Mouse (Mus musculus): ENCODE measurements at regions not wholly inside any gene's neighbourhood (a gene's known extent, or its start where the extent isn't known, plus 50 kb on each side); places are given as distances from the start of the nearest gene placed in this dataset.

DNA sequence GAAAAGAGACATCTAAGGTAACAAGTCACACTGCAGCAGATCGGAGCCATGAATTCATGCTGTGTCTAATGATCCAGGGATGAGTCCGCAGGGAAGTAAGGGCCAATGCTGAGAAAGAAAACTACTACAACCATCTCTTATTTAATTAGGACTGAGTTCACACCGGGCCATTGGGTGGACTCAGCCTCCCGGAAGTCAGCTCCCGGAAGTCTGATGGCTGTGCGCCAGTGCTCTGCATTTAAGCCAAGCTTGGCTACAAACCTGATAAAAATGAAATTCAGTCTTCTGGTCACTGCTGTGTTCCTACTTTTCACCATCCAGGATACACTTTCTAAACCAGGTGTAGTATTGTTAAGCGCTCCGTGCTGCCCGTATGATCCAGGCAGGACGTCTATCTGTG lies 62.8 kb upstream of the Adtrp start:
- Histone ChIP-seq H3K9me3 (replicated peaks; ENCODE audit: low read length) (peaks cover 2% of the 10 kb centered on the region), H3K79me2 (replicated peaks; ENCODE audit: control insufficient read depth, extremely low read depth, insufficient read depth, poor library complexity, severe bottlenecking) (no peaks in the 10 kb centered on the region), H3K4me1 (ENCODE audit: control insufficient read depth in 1 of 2, insufficient read depth in 2 of 2) (peaks cover 4 to 42% of the 10 kb centered on the region in 2 experiments), H3K9ac (ENCODE audit: insufficient read depth, low read depth) (no peak overlapping the region), H3K4me2 (ENCODE audit: insufficient read depth, low read depth, poor library complexity, severe bottlenecking) (no peak overlapping the region), H3K36me3 (replicated peaks in 1 of 2; ENCODE audit: control insufficient read depth in 1 of 2, insufficient read depth in 1 of 2, low read length in 1 of 2) (peaks cover 0 to 6% of the 10 kb centered on the region in 2 experiments), H3K27ac (ENCODE audit: insufficient read depth, low read depth) (no peak overlapping the region), H3K4me3 (replicated peaks in 1 of 3; ENCODE audit: low read depth in 2 of 3, low read length in 2 of 3, poor library complexity in 1 of 3) (no peak overlapping the region), H3K27me3 (replicated peaks) (no peaks in the 10 kb centered on the region)
- dilution Hi-C loops (cut with MboI; ENCODE audit: extremely low pct_ligation_motif_present, extremely low pct_unique_long_range_greater_than_20kb, low sequenced_read_pairs) (no loop called here), in situ Hi-C loops (cut with MboI; ENCODE audit: low pct_ligation_motif_present, low pct_unique_long_range_greater_than_20kb, low sequenced_read_pairs) (loop anchor here (10.0 kb wide), 1 partner anchor 135 kb away; no protein-coding TSS in a partner anchor)
- DNase-seq (ENCODE audit: extremely low read depth), result no peak
- TF ChIP-seq NELFE (IDR thresholded peaks at IDR 0.05; ENCODE audit: low read depth, low read length) (no peak), ELF1 (IDR thresholded peaks at IDR 0.05; ENCODE audit: low read depth, low read length) (no peak), CHD1 (IDR thresholded peaks at IDR 0.05; ENCODE audit: low read depth, low read length) (no peak), CHD2 (IDR thresholded peaks at IDR 0.05; ENCODE audit: low read length) (no peak), ZC3H11A (IDR thresholded peaks at IDR 0.05; ENCODE audit: low read depth, low read length) (no peak), POLR2AphosphoS2 (IDR thresholded peaks at IDR 0.05; ENCODE audit: low read depth, low read length) (no peak), ZMIZ1 (IDR thresholded peaks at IDR 0.05; ENCODE audit: low read depth, low read length) (no peak), MXI1 (IDR thresholded peaks at IDR 0.05; ENCODE audit: low read depth, low read length) (no peak), BHLHE40 (IDR thresholded peaks at IDR 0.05; ENCODE audit: low read depth, low read length) (no peak), SMC3 (IDR thresholded peaks at IDR 0.05; ENCODE audit: low read depth, low read length) (no peak)

DNA sequence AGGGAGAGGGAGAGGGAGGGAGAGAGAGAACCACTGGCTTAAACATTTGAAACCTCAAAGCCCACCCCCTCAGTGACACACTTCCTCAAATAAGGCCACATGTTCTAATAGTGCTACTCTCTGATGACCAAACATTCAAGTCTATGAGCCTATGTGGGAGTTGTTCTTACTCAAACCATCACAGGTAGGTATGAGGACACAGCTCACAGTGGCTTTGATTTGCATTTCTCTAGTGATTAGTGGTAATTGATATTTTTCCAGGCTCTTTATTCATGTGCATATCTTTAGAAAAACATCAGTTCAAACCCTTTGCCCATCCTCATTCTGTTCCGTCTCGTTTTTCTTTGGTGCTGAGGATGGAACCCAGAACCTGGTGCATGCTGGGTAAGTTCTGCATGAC lies 59.5 kb upstream of the Adtrp start:
- dilution Hi-C loops (cut with MboI; ENCODE audit: extremely low pct_ligation_motif_present, extremely low pct_unique_long_range_greater_than_20kb, low sequenced_read_pairs), result no loop called here
- peaks cover 22 to 69% of the 10 kb centered on the region in 2 experiments for H3K4me1 ChIP-seq (ENCODE audit: control insufficient read depth in 1 of 2, insufficient read depth in 2 of 2)
- no peak overlapping the region for H3K4me3 ChIP-seq (replicated peaks in 1 of 3; ENCODE audit: low read depth in 2 of 3, low read length in 2 of 3, poor library complexity in 1 of 3)
- H3K9ac ChIP-seq (ENCODE audit: insufficient read depth, low read depth), result no peak overlapping the region
- H3K79me2 ChIP-seq (replicated peaks; ENCODE audit: control insufficient read depth, extremely low read depth, insufficient read depth, poor library complexity, severe bottlenecking), result no peaks in the 10 kb centered on the region
- DNase-seq (ENCODE audit: extremely low read depth), result peak; percentile 85
- no peaks in the 10 kb centered on the region for H3K27me3 ChIP-seq (replicated peaks)
- no peaks in the 10 kb centered on the region for H3K9me3 ChIP-seq (replicated peaks; ENCODE audit: low read length)
- H3K27ac ChIP-seq (ENCODE audit: insufficient read depth, low read depth), result peak overlapping the region; percentile 77; the same call in 1 of the 2 replicates
- peak overlapping the region; percentile 16; the same call in 1 of the 2 replicates for H3K4me2 ChIP-seq (ENCODE audit: insufficient read depth, low read depth, poor library complexity, severe bottlenecking)
- peaks cover 0 to 5% of the 10 kb centered on the region in 2 experiments for H3K36me3 ChIP-seq (replicated peaks in 1 of 2; ENCODE audit: control insufficient read depth in 1 of 2, insufficient read depth in 1 of 2, low read length in 1 of 2)
- in situ Hi-C loops (cut with MboI; ENCODE audit: low pct_ligation_motif_present, low pct_unique_long_range_greater_than_20kb, low sequenced_read_pairs), result no loop called here
- no peak for TF ChIP-seq HCFC1 (IDR thresholded peaks at IDR 0.05; ENCODE audit: low read depth, low read length)
- no peak for TF ChIP-seq NELFE (IDR thresholded peaks at IDR 0.05; ENCODE audit: low read depth, low read length)
- TF ChIP-seq MAX (IDR thresholded peaks at IDR 0.05; ENCODE audit: low read length), result peak; percentile 85
- no peak for TF ChIP-seq UBTF (IDR thresholded peaks at IDR 0.05; ENCODE audit: low read depth, low read length)
- TF ChIP-seq MAZ (IDR thresholded peaks at IDR 0.05; ENCODE audit: low read depth, low read length), result 0 out of 2 replicates have a peak, but pooled peaks have one; percentile 47
- TF ChIP-seq POLR2A (IDR thresholded peaks at IDR 0.05; ENCODE audit: low read depth, low read length), result peak; percentile 10; the same call in 1 of the 2 replicates
- TF ChIP-seq GABPA (IDR thresholded peaks at IDR 0.05; ENCODE audit: insufficient replicate concordance, low read depth, low read length), result no peak
- TF ChIP-seq ZNF384 (IDR thresholded peaks at IDR 0.05; ENCODE audit: low read depth, low read length), result peak; percentile 44; the same call in 1 of the 2 replicates
- TF ChIP-seq E2F4 (IDR thresholded peaks at IDR 0.05; ENCODE audit: insufficient replicate concordance, low read depth, low read length), result 0 out of 2 replicates have a peak, but pooled peaks have one; percentile 36
- TF ChIP-seq JUND (conservative IDR thresholded peaks at IDR 0.05; ENCODE audit: low read depth, low read length), result peak; percentile 78
- TF ChIP-seq KAT2A (IDR thresholded peaks at IDR 0.05; ENCODE audit: insufficient replicate concordance, low read length), result 0 out of 2 replicates have a peak, but pooled peaks have one; percentile 29
- peak; percentile 83 for TF ChIP-seq IRF4 (IDR thresholded peaks at IDR 0.05; ENCODE audit: low read depth, low read length)
- no peak for TF ChIP-seq ZC3H11A (IDR thresholded peaks at IDR 0.05; ENCODE audit: low read depth, low read length)
- TF ChIP-seq POLR2AphosphoS2 (IDR thresholded peaks at IDR 0.05; ENCODE audit: low read depth, low read length), result no peak
- peak; percentile 72 for TF ChIP-seq ETS1 (conservative IDR thresholded peaks at IDR 0.05; ENCODE audit: low read depth, low read length)
- peak; percentile 83 for TF ChIP-seq EP300 (IDR thresholded peaks at IDR 0.05; ENCODE audit: low read length)
- peak; percentile 69; the same call in 1 of the 2 replicates for TF ChIP-seq JUN (IDR thresholded peaks at IDR 0.05; ENCODE audit: insufficient read depth, low read depth, low read length)
- TF ChIP-seq BHLHE40 (IDR thresholded peaks at IDR 0.05; ENCODE audit: low read depth, low read length), result peak; percentile 80
- TF ChIP-seq MAFK (IDR thresholded peaks at IDR 0.05; ENCODE audit: insufficient replicate concordance, low read length), result peak; percentile 71
- no peak for TF ChIP-seq CTCF (conservative IDR thresholded peaks at IDR 0.05 in 1 of 2, IDR thresholded peaks at IDR 0.05 in 1 of 2; ENCODE audit: low read depth in 2 of 2, low read length in 2 of 2)
- no peak for TF ChIP-seq USF2 (conservative IDR thresholded peaks at IDR 0.05; ENCODE audit: low read depth, low read length)
- 0 out of 2 replicates have a peak, but pooled peaks have one; percentile 18 for TF ChIP-seq ELF1 (IDR thresholded peaks at IDR 0.05; ENCODE audit: low read depth, low read length)
- TF ChIP-seq RAD21 (IDR thresholded peaks at IDR 0.05; ENCODE audit: low read depth, low read length), result no peak; the same call in none of the 2 replicates
- TF ChIP-seq CHD2 (IDR thresholded peaks at IDR 0.05; ENCODE audit: low read length), result no peak; the same call in 1 of the 2 replicates
- TF ChIP-seq USF1 (IDR thresholded peaks at IDR 0.05; ENCODE audit: low read depth, low read length), result peak; percentile 12; the same call in 1 of the 2 replicates
- peak; percentile 42 for TF ChIP-seq TCF12 (IDR thresholded peaks at IDR 0.05; ENCODE audit: low read depth, low read length)
- TF ChIP-seq TBP (conservative IDR thresholded peaks at IDR 0.05; ENCODE audit: low read depth, low read length), result 0 out of 2 replicates have a peak, but pooled peaks have one; percentile 49
- TF ChIP-seq PAX5 (IDR thresholded peaks at IDR 0.05; ENCODE audit: low read length), result no peak
